Mouse (Mus musculus) cerebellum, adult 2 months (tissue): ENCODE measurements around the gene Sprn. TPM values are rescaled to one million over a fixed set of nuclear protein-coding genes. Genes with fewer than 3 reads are reported as not detected.
"Not testable (repeated sequence)": the region's sequence is repeated elsewhere in the genome, so short reads cannot be mapped to it uniquely, and the experiment has no call there.

ENCODE experiments used
- DNase-seq, 2 experiments: peaks; one replicate each; pipeline ENCODE4 v3.0.0; 2021
- H3K27ac ChIP-seq: fragments of 200-500 bp; 2 replicates; pipeline ENCODE4 v1.5.1; 2012; ENCODE audit warnings: low read length, control low read depth, inconsistent platforms; ENCODE audit not compliant: insufficient read depth
- H3K27me3 ChIP-seq: fragments of 200-500 bp; 2 replicates; pipeline ENCODE4 v1.6.1; 2012; ENCODE audit warnings: inconsistent platforms, mild to moderate bottlenecking, low read length, moderate library complexity; ENCODE audit not compliant: control insufficient read depth, insufficient read depth
- H3K4me1 ChIP-seq: fragments of 200-500 bp; 2 replicates; pipeline ENCODE4 v1.6.1; 2011; ENCODE audit warnings: low read length; ENCODE audit not compliant: control insufficient read depth, insufficient read depth
- H3K4me3 ChIP-seq: fragments of 200-500 bp; replicated peaks from 2 replicates; pipeline ENCODE3; 2011; ENCODE audit warnings: mild to moderate bottlenecking, low read depth, low read length, control low read depth; ENCODE audit not compliant: insufficient read depth
- CTCF ChIP-seq: fragments of 200-500 bp; IDR thresholded peaks from 2 replicates; pipeline ENCODE4 v1.5.1; 2011; ENCODE audit warnings: low read depth, mild to moderate bottlenecking, control low read depth, low read length, moderate library complexity, borderline replicate concordance; ENCODE audit not compliant: insufficient read depth
- POLR2A ChIP-seq: fragments of 200-500 bp; IDR thresholded peaks from 2 replicates; pipeline ENCODE4 v1.6.1; 2011; ENCODE audit warnings: low read length, control low read depth, borderline replicate concordance; ENCODE audit not compliant: insufficient read depth
- WGBS: fragments of 180-500 bp; shearing (Covaris S2); methylation state at CpG from one replicate; pipeline ENCODE4 v1.1.7; 2018; 5-methylcytosine and 5-hydroxymethylcytosine counted together
- polyA plus RNA-seq: library from polyadenylated mRNA; depleted of rRNA; stranded (reverse); fragments of >200 nt; gene quantifications from 2 replicates; pipeline ENCODE4 v1.2.3, GENCODE M21; 2012

The Sprn gene
- polyA plus RNA-seq, 1 experiment = 25.9 TPM

DNA sequence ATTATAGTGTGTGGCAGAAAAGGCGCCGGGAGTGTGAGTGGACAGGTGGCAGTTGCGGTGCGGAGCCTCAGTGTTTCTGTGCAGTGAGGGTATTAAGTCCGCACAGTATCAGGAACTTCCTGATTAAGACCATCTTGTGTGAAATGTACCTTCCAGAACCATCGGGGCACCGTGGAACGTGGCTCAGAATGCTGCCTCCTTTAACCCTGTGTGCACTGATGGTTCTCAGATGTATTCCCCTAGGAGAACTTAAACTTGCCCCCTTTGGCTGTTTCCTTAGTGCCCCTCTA, 16.7 kb downstream of the Sprn start:
- TF ChIP-seq POLR2A (no peak), CTCF (no peak)
- under 1% methylated on average over 8 of the region's 8 CpGs for WGBS
- Histone ChIP-seq H3K4me3 (peak overlapping the region; percentile 71), H3K4me1 (no peaks in the 10 kb centered on the region), H3K27ac (peak overlapping the region; percentile 63), H3K27me3 (no peaks in the 10 kb centered on the region)
- DNase-seq = no peak

DNA sequence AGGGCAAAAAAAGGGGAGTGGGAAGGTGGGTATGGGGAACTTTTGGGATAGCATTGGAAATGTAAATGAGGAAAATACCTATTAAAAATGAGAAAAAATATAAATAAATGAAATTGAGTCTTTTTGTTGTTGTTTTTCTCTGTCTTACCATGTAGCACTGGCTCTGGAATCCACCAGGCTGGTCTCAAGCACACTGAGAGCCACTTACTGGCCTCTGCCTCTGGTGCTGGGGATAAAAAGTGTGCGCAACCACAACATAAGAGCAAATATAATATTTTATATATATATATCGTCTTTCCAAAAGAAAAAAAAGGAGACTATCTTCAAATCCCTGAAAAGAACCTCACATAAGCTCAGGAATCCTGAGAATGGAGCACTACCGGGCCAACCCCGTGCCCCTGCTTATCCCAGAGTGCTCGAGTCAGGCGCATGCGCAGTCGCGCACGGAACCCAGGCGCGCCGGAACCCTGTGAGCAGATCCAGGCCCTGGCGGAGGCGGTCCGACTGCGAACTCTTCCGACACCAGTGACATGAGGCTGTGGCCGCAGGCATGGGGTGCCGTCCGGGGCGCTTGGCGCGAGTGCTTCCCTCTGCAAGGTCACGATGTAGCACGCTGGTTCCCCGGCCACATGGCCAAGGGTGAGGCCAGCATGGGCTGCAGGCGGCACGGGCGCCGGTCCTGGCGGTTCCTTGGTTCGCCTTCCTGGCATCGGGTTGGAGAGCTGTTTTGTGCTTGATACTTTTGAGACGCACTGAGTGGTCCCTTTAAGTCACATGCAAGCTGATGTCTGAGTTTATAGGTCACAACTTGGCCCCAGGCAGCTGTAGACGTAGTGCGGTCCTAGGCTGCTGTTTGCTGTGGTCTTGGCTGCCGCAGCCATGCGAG, 17.3 kb downstream of the Sprn start, which contains the start of gene Mtg1:
Mtg1 (plus strand) TSS at position 430 of the 886 bp plus-strand sequence.
- Histone ChIP-seq H3K27me3 (no peaks in the 10 kb centered on the region), H3K27ac (peak within 1 kb of the TSS; percentile 63), H3K4me1 (no peaks in the 10 kb centered on the region), H3K4me3 (peak within 1 kb of the TSS; percentile 71)
- DNase-seq = peak; percentile 96 to 99
- 1% methylated on average over 39 of the region's 39 CpGs for WGBS
- TF ChIP-seq POLR2A (peak; percentile 90), CTCF (no peak)

DNA sequence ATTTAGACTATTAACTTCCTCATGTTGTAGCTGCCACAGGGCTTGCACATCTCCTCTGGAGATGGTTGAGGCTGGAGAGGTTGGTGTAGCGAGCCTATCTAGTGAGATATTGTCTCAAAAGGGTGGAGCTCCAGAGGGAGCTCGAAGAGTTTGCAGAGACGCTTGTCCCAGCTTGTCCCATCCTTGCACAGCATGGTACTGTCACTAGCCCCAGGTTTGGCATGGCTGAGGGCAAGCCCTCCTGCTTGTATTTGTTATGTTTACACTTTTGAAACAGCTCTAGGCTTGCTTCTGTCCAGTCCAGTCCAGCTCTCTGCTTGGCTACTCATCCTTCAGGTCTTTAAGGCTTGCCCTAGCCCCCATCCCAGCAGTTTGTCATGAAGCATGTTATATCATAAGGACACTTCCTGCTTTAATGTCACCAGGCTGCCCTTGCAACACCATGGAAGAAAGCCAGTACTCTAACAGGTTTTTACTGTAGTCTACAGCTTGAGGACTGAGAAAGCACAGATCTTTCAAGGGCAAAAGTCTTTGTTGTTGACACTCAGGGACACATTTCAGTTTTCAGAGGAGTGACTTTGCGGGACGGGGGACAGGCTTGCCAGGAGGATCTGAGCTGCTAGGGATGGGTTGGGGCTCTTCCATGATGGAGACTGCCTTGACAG, 19.4 kb downstream of the Sprn start:
- Histone ChIP-seq H3K4me1 (no peaks in the 10 kb centered on the region), H3K27ac (no peak overlapping the region), H3K4me3 (no peak overlapping the region), H3K27me3 (no peaks in the 10 kb centered on the region)
- 80% methylated on average over 5 of the region's 5 CpGs for WGBS
- no peak for DNase-seq
- TF ChIP-seq CTCF = no peak
- TF ChIP-seq POLR2A = no peak

DNA sequence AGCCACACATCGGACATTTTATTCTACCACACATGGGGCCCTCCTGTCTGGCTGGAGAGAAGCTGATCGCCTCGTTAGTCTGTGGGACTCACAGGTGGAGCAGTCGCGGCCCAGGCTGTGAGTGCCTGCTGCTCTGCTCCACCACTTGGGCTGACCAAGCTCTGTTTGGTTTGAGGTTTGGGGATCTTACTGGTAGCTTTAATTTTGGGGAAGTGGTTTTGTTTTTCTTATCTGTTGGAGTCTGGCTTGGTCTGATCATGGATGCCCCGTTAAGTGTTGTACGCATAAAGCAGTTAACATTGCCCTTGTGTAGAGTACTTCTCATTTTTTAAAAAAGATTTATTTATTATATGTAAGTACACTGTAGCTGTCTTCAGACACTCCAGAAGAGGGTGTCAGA, 20.6 kb downstream of the Sprn start:
- DNase-seq, H3K4me1 ChIP-seq, H3K27ac ChIP-seq, H3K4me3 ChIP-seq, H3K27me3 ChIP-seq: not testable (repeated sequence)
- 90% methylated on average over 7 of the region's 7 CpGs for WGBS

DNA sequence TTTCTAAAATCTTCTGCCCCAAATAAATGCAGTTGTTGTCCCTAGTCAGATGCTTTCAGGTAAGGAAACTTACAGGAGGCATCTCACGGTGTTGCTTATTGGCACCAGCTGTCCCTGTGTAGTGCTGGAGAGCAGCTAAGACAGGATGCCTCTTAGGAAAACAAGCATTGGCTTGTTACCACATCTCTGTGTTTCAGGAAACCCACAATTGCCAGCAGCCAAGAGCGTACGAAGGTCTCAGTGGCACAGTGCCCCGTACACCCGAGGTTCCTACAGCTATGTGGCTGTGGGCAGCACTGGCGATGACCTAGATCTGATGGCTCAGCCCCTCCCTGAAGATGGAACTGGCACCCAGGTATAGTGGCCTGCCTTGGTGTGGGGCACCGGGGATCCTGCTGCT, 22.5 kb downstream of the Sprn start:
- not testable (repeated sequence) for H3K27ac ChIP-seq, H3K27me3 ChIP-seq, H3K4me1 ChIP-seq, DNase-seq, H3K4me3 ChIP-seq
- WGBS = 78% methylated on average over 7 of the region's 7 CpGs

DNA sequence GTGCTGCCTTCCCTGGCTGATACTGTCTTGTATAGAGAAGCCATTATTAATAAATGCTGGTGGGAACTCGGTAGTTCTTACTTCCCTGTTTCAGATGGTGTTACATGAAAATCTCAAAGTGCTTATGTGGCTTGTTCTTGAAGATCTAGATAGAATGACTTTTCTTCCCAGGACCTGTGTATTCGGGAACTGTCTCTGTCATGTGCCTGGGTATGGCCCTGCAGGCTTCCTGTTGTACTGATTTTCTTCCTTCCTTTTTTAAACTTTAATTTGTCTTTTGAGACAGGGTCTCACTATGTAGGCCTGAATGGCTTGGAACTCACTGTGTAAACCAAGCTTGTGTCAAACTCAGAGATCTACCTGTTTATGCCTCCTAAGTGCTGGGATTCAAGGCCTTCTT, 26.8 kb downstream of the Sprn start:
- WGBS = 90% methylated on average over 2 of the region's 2 CpGs
- H3K27ac ChIP-seq = no peak overlapping the region

DNA sequence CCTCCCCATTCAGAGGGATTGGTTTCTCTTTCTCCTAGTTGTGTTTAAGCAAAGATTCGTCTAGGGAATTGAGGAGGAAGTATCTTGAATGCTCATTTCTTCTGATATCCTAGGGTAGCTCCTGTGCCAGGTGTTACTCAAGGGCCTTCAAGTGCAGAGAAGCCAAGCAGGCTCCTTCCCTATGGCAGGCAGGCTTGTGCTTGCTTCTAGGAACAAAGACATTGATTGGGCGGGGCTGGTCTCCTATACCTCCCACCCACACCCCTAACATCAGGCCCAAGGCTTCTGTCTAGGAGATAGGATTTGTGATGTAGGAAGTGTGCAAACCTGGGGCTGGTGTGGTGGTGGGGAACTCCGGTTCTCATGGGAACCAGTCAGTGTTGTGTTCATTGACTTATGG, 27.7 kb downstream of the Sprn start:
- Histone ChIP-seq H3K4me3 (no peak overlapping the region), H3K4me1 (0 out of 2 replicates have a peak, but pooled peaks cover 2% of the 10 kb centered on the region), H3K27ac (no peak overlapping the region), H3K27me3 (no peaks in the 10 kb centered on the region)
- WGBS = 96% methylated on average over 3 of the region's 3 CpGs
- no peak for DNase-seq
- TF ChIP-seq POLR2A (no peak), CTCF (no peak)

More for the DNA sequence above, 26.8 kb downstream of the Sprn start:
- TF ChIP-seq POLR2A (no peak), CTCF (no peak)
- Histone ChIP-seq H3K4me3 (no peak overlapping the region), H3K4me1 (0 out of 2 replicates have a peak, but pooled peaks cover 2% of the 10 kb centered on the region), H3K27me3 (no peaks in the 10 kb centered on the region)
- DNase-seq = no peak

DNA sequence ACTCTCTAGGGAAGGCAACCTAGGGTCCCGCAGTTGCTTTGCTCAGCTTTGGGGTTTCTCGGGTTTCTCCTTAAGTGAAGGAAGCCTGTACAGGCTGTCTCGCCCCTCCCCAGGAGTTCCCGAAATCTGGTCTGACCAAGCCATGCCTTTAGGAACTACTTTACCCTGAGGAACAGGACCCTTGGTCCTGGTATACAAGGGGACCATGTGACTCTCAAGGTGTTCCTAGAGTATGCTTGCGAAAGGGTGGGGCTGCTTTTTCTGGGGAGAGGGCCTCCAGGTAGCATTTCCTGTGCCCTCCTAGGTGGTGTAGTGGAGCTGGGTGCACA, 28.7 kb downstream of the Sprn start:
- no peak for DNase-seq
- TF ChIP-seq POLR2A = no peak
- TF ChIP-seq CTCF = no peak
- WGBS = 16% methylated on average over 5 of the region's 5 CpGs
- Histone ChIP-seq H3K4me3 (peak overlapping the region; percentile 55), H3K27me3 (no peaks in the 10 kb centered on the region), H3K27ac (no peak overlapping the region), H3K4me1 (0 out of 2 replicates have a peak, but pooled peaks cover 2% of the 10 kb centered on the region)
